7 mouse cellular contexts compared by ENCODE assay signal in the genomic region with DNA sequence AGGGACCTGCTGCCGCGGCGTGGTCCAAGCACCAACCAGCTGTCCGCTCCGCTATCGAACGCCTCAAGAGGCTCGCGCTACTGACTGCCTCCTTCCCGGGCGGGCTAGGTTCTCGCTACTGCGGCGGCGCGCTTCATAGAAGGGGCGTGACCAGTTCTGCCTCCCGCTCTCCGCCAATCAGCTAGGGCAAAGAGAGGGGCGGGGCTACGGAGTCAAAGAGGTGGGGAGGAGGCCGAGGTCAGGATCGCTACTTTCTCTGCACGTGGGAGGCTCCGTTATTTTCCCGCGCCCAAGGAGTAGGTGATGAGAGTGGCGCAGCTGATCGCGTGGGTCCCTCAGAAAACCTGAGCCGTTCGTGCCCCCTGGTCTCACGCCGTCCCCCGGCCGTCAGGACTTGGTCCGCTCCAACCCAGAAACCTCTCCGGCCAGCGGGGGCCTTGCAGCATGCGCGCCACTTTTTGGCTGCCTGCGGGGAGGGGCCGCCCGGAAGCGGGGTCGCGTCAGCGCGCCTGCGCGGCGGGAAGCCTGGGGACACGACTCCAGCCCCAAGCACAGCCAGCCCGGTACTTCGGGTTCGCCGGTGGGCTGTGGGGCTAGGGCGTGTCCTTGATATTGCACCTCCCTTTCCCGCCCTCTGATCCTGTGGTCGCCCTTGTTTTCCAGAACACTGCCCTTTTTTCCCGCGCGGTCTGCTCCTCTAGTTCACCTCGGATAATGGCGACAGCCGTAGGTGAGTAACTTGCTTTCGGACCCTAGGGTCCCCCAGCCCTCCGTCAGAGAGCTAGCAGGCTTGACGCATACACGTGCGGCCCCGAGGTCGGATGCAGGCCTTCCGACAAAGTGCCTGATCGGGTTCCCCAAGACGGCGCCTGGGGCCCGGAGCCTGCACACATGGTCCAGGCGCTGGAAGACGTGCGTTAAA. TPM values are rescaled to one million over a fixed set of nuclear protein-coding genes. Genes with fewer than 3 reads are reported as not detected.
DNase-seq lines count a peak whose midpoint lies in the region; ATAC-seq lines count a peak whose summit lies in the region.

A gene (plus strand): TSS at position 202 of the 922 bp plus-strand sequence.
A gene (minus strand): TSS at position 473 of the 922 bp plus-strand sequence.

- H3K27me3 ChIP-seq in intestine, embryonic 16.5 days (replicated peaks; ENCODE audit: control insufficient read depth, insufficient read depth, low read length): no peaks in the 10 kb centered on the region
- no peaks in the 10 kb centered on the region for H3K27me3 ChIP-seq in midbrain, embryonic 11.5 days (ENCODE audit: control insufficient read depth, insufficient read depth, low read length)

- intact Hi-C loops in gastrocnemius, postnatal 36 days (cut with DNase I): loop anchor here (5.0 kb wide), 1 partner anchor 44 kb away; a partner anchor contains a TSS
- intact Hi-C loops in left cerebral cortex, postnatal 36 days (cut with DNase I): loop anchor here (1.0 kb wide), 1 partner anchor 46 kb away; a partner anchor contains a TSS

- peak within 1 kb of the TSS; percentile 85 for H3K4me3 ChIP-seq in intestine, embryonic 16.5 days (ENCODE audit: low read length)
- H3K4me3 ChIP-seq in midbrain, embryonic 11.5 days (ENCODE audit: low read depth, low read length): peak within 1 kb of the TSS; percentile 73

- WGBS in intestine, embryonic 16.5 days: under 1% methylated on average over 81 of the region's 81 CpGs
- under 1% methylated on average over 79 of the region's 81 CpGs for WGBS in midbrain, embryonic 11.5 days

- DNase-seq in adrenal gland, adult 2 months: peak; percentile 99
- peak; percentile 97 for DNase-seq in embryo, embryonic 11.5 days (ENCODE audit: low read depth, low spot score)
- peak; percentile 97 to 98 for DNase-seq in gastrocnemius, postnatal 36 days
- peak; percentile 97 for DNase-seq in left cerebral cortex, postnatal 36 days (ENCODE audit: low spot score in 2 of 2)
- peak; percentile 99 for DNase-seq in midbrain, embryonic 11.5 days (ENCODE audit: low spot score, missing footprints)
- DNase-seq in skeletal muscle tissue, adult 2 months (ENCODE audit: low read depth, low spot score): peak; percentile 97

- H3K4me2 ChIP-seq in intestine, embryonic 16.5 days (ENCODE audit: low read depth, low read length): peak within 1 kb of the TSS; percentile 88
- H3K4me2 ChIP-seq in midbrain, embryonic 11.5 days: peak within 1 kb of the TSS; percentile 80

- peak; percentile 96 for ATAC-seq in intestine, embryonic 16.5 days
- peak; percentile 97 for ATAC-seq in midbrain, embryonic 11.5 days (ENCODE audit: low FRiP score)

- no peaks in the 10 kb centered on the region for H3K9me3 ChIP-seq in intestine, embryonic 16.5 days (ENCODE audit: control insufficient read depth, low read length)
- H3K9me3 ChIP-seq in midbrain, embryonic 11.5 days (ENCODE audit: control insufficient read depth, low read length): no peaks in the 10 kb centered on the region

- peak within 1 kb of the TSS; percentile 87 for H3K27ac ChIP-seq in intestine, embryonic 16.5 days (ENCODE audit: low read length)
- peak within 1 kb of the TSS; percentile 69 for H3K27ac ChIP-seq in midbrain, embryonic 11.5 days (ENCODE audit: low read depth, low read length)

- no peaks in the 10 kb centered on the region for H3K36me3 ChIP-seq in intestine, embryonic 16.5 days (ENCODE audit: control insufficient read depth, insufficient read depth, low read length)
- peaks cover under 1% of the 10 kb centered on the region; the same call in 1 of the 2 replicates for H3K36me3 ChIP-seq in midbrain, embryonic 11.5 days (ENCODE audit: control insufficient read depth, insufficient read depth, low read length)

- H3K4me1 ChIP-seq in intestine, embryonic 16.5 days (ENCODE audit: control insufficient read depth, insufficient read depth, low read length): peaks cover 36% of the 10 kb centered on the region
- H3K4me1 ChIP-seq in midbrain, embryonic 11.5 days (ENCODE audit: control insufficient read depth, insufficient read depth, low read length): peaks cover 12% of the 10 kb centered on the region

- peak within 1 kb of the TSS; percentile 82 for H3K9ac ChIP-seq in intestine, embryonic 16.5 days (ENCODE audit: low read depth, low read length)
- peak within 1 kb of the TSS; percentile 84 for H3K9ac ChIP-seq in midbrain, embryonic 11.5 days (ENCODE audit: low read length)

RNA-seq across cellular contexts. Expression of the first gene that starts in this region (rescaled TPM):
- 100 to 1,000 TPM; 173 to 196 TPM for total RNA-seq in adrenal gland, adult 2 months (2021)
- 37.4 and 72.8 TPM in 2 replicates for polyA plus RNA-seq in adrenal gland, adult 2 months (2012; rRNA removed)
- total RNA-seq in gastrocnemius, postnatal 36 days (2021): 100 to 1,000 TPM; 123 TPM
- polyA plus RNA-seq in intestine, embryonic 16.5 days (2015; fragmentation: Nextera tagmentation; extraction: Ambion mirVana): 150 and 169 TPM in 2 replicates
- 10 to 100 TPM; 87.8 to 95.7 TPM for total RNA-seq in left cerebral cortex, postnatal 36 days (2021)
- 417 and 427 TPM in 2 replicates for polyA plus RNA-seq in midbrain, embryonic 11.5 days (2014; fragmentation: Nextera tagmentation; extraction: Ambion mirVana)

RNA-seq across cellular contexts. Expression of the second gene that starts in this region (rescaled TPM):
- total RNA-seq in adrenal gland, adult 2 months (2021): 10 to 100 TPM; 13.8 to 18.4 TPM
- polyA plus RNA-seq in adrenal gland, adult 2 months (2012; rRNA removed): 2.2 TPM in 2 replicates
- total RNA-seq in gastrocnemius, postnatal 36 days (2021): 10 to 100 TPM; 18.6 to 21.8 TPM
- polyA plus RNA-seq in intestine, embryonic 16.5 days (2015; fragmentation: Nextera tagmentation; extraction: Ambion mirVana): 21.0 and 22.1 TPM in 2 replicates
- total RNA-seq in left cerebral cortex, postnatal 36 days (2021): 10 to 100 TPM; 17.3 to 18.7 TPM
- polyA plus RNA-seq in midbrain, embryonic 11.5 days (2014; fragmentation: Nextera tagmentation; extraction: Ambion mirVana): 39.5 and 39.6 TPM in 2 replicates

Comparison
In these comparisons a context has a peak if more than half of its experiments do, and no peak if none do; other contexts are left out.
1. Peak in every context shown above with its lines: DNase-seq, ATAC-seq, H3K4me3 ChIP-seq and H3K27ac ChIP-seq.